Mouse (Mus musculus): ENCODE measurements around the gene Acsl4.

DNA sequence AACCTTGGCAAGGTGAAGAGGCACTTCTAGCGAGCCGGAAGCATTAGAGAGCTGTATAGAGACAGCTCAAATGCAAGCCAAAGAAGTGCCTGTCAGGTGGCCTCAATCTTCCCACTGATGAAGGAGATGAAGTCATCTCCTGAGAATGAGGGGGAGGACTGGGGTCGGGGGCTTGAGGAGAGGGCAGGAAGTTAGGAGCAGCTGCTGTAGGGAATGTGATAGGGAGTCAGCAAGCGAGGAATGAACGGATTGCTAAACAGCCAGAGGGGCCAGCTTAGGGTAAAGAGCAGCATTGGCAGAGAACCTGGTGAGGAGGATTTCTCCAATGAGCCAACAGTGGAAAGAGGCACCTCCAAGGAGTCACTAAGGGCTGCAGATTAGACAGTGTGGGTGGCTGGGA, 104.4 kb downstream of the Acsl4 start:
- TF ChIP-seq CTCF (IDR thresholded peaks at IDR 0.05) (no peak), EP300 (IDR thresholded peaks at IDR 0.05) (no peak)
